Mouse (Mus musculus) neural tube, embryonic 15.5 days (tissue): ENCODE results near the gene Cnih3. TPM values are rescaled to one million over a fixed set of nuclear protein-coding genes. Genes with fewer than 3 reads are reported as not detected.

Experiments
- ATAC-seq: fragments of 200-750 bp; cut with Nextera tagmentation; 2 replicates; pipeline ENCODE4 v1.8.0; 2017; ENCODE audit warnings: mild to moderate bottlenecking, moderate TSS enrichment, moderate library complexity; ENCODE audit not compliant: low FRiP score
- H3K27ac ChIP-seq: fragments of 300-500 bp; sonication (generic); replicated peaks from 2 replicates; pipeline ENCODE4 v1.5.1; 2015; ENCODE audit warnings: mild to moderate bottlenecking, inconsistent platforms
- H3K27me3 ChIP-seq: fragments of 300-500 bp; sonication (generic); replicated peaks from 2 replicates; pipeline ENCODE4 v1.6.1; 2015; ENCODE audit warnings: inconsistent platforms
- H3K36me3 ChIP-seq: fragments of 300-500 bp; sonication (generic); 2 replicates; pipeline ENCODE4 v1.6.1; 2015; ENCODE audit warnings: inconsistent platforms
- H3K4me1 ChIP-seq: fragments of 300-500 bp; sonication (generic); 2 replicates; pipeline ENCODE4 v1.6.1; 2015; ENCODE audit warnings: inconsistent platforms
- H3K4me2 ChIP-seq: fragments of 300-500 bp; sonication (generic); 2 replicates; pipeline ENCODE4 v1.6.1; 2015; ENCODE audit warnings: inconsistent platforms, mild to moderate bottlenecking, moderate library complexity
- H3K4me3 ChIP-seq: fragments of 300-500 bp; sonication (generic); replicated peaks from 2 replicates; pipeline ENCODE4 v1.5.1; 2015; ENCODE audit warnings: mild to moderate bottlenecking, inconsistent platforms
- H3K9ac ChIP-seq: fragments of 300-500 bp; sonication (generic); replicated peaks from 2 replicates; pipeline ENCODE4 v1.6.1; 2015; ENCODE audit warnings: mild to moderate bottlenecking, inconsistent platforms
- H3K9me3 ChIP-seq: fragments of 300-500 bp; sonication (generic); replicated peaks from 2 replicates; pipeline ENCODE4 v1.6.1; 2016; ENCODE audit warnings: inconsistent platforms
- WGBS: fragments of 180-500 bp; shearing (Covaris S2); methylation state at CpG from one replicate; pipeline ENCODE4 v1.1.7; 2015; ENCODE audit warnings: mixed read lengths; 5-methylcytosine and 5-hydroxymethylcytosine counted together
- polyA plus RNA-seq: library from polyadenylated mRNA; unstranded; fragments of >200 nt; fragmentation: Nextera tagmentation; extraction: Ambion mirVana; gene quantifications from 2 replicates; pipeline ENCODE4 v1.2.1, GENCODE M21; 2015

Cnih3 gene
- 15.8 and 20.2 TPM in 2 replicates for polyA plus RNA-seq

DNA sequence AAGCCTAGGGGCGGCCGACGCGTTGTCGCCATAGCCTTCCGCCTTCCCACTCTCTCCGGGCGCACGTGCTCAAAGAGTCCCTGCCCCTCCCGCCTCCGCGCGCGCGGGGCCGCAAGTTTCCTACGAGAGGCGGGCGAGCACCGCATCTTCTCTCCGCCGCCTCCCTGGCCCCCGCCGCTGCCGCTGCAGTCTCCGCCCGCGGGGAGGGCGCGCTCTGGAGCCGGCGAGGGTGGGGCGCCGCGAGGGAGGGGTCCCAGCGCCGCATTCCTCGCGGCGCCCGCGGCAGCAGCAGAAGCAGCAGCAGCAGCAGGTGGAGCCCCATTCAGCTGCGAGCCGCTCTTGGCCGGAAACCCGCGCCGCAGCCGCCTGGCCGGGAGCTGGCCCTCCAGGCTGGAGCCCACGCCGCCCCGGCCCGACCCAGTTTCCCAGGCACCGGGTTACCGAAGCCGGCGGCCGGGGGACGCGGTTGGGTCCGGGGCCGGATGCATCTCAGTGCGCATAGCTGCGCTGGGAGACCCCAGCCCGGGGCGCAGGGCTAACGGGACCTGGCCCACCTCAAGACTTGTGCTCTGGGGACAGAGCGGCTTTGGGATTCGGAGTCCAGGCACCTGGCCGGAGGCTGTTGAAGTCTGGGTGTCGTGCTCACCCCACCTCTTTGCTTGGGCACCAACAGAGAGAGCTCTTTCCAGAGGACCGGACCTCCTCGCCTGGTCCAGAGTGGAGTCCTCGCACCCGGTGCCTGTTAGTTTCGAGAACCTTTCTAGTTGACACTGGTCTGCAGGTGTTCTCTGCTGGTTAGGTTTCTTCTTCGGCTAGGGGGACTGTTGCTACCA lies at the start of gene Cnih3:
Cnih3 (plus strand) TSS at position 262 of the 833 bp plus-strand sequence.
- under 1% methylated on average over 69 of the region's 78 CpGs for WGBS
- peaks cover 39% of the 10 kb centered on the region for H3K27me3 ChIP-seq
- H3K4me2 ChIP-seq = peak within 1 kb of the TSS; percentile 100
- H3K4me1 ChIP-seq = peaks cover 25% of the 10 kb centered on the region
- H3K36me3 ChIP-seq = no peaks in the 10 kb centered on the region
- H3K9ac ChIP-seq = peak within 1 kb of the TSS; percentile 66
- H3K27ac ChIP-seq = no peak within 1 kb of the TSS; the same call in 1 of the 2 replicates
- ATAC-seq = peak; percentile 80
- no peaks in the 10 kb centered on the region for H3K9me3 ChIP-seq
- H3K4me3 ChIP-seq = peak within 1 kb of the TSS; percentile 63

DNA sequence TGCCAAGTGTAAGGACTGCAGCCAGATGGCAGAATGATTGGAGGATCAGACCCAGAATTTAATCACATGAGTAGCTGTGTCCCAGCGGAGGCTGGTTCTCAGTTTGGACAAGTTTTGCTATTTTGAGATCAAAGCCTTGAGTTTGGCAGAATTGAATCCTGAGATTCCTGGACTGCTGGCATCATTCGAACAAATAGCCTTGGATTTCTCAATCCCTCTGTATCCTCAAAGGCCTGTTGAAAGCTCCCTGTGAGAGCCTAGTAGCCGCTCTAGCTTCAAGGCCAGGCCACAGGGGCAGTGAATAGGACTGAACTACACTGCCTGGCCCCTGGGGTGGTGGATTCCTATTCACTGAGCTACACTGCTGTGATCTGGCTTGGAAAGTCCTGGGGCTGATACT lies 44.4 kb upstream of the Cnih3 start:
- no peak for ATAC-seq
- 76% methylated on average over 3 of the region's 3 CpGs for WGBS

DNA sequence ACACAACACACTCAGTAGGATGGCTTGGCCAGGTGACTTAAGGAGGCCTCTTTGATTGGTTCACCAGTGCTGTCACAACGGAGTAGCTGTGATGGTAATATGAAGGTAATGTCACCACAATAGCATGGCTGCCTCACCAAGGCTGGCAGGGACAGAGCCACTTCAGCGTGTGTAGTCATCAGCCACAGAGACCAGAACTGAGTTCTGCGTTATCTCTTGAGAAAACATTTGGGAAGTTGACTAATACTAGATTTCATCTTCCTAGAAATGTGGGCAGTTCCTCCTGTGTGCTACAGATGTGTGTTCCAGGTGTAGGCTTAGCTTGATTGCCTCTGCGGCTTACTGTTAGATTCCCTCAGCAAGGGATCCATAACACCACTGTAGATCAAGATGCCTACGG lies 41.7 kb upstream of the Cnih3 start:
- WGBS = 79% methylated on average over 5 of the region's 5 CpGs
- H3K4me1 ChIP-seq = no peaks in the 10 kb centered on the region
- H3K4me2 ChIP-seq = no peak overlapping the region
- no peak overlapping the region for H3K9ac ChIP-seq
- no peak overlapping the region for H3K27ac ChIP-seq
- no peaks in the 10 kb centered on the region for H3K27me3 ChIP-seq
- H3K9me3 ChIP-seq = no peaks in the 10 kb centered on the region
- no peak overlapping the region for H3K4me3 ChIP-seq
- no peaks in the 10 kb centered on the region for H3K36me3 ChIP-seq
- no peak for ATAC-seq

More for the DNA sequence above, 44.4 kb upstream of the Cnih3 start:
- Histone ChIP-seq H3K36me3 (no peaks in the 10 kb centered on the region), H3K27me3 (no peaks in the 10 kb centered on the region), H3K9me3 (no peaks in the 10 kb centered on the region), H3K27ac (no peak overlapping the region), H3K4me3 (no peak overlapping the region), H3K9ac (no peak overlapping the region), H3K4me1 (no peaks in the 10 kb centered on the region), H3K4me2 (no peak overlapping the region)

- H3K27ac ChIP-seq = no peak overlapping the region
Observed at GRCm38 (mm10) chr1:181312115-181313045, 40.0 kb upstream of the Cnih3 start.

DNA sequence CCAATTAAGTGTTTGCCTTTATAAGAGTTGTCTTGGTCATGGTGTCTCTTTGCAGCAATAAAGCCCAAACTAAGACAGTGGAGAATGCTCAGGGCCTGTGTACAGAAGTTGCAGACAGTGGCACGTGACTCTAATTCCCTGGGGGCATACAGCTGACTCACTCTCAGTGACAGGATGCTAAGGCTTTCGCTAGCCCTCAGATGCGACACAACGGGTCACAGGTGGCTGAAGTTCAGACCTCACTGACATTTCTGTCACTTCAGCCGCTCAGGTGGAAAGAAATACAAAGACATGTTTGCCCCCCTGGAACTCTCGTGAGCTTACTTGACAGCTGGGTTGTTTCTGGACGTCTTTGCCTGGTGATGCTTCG lies 39.4 kb upstream of the Cnih3 start:
- no peak for ATAC-seq
- Histone ChIP-seq H3K36me3 (no peaks in the 10 kb centered on the region), H3K4me3 (no peak overlapping the region), H3K4me1 (no peaks in the 10 kb centered on the region), H3K27ac (no peak overlapping the region), H3K9ac (no peak overlapping the region), H3K4me2 (no peak overlapping the region), H3K9me3 (no peaks in the 10 kb centered on the region), H3K27me3 (no peaks in the 10 kb centered on the region)
- WGBS = 89% methylated on average over 8 of the region's 8 CpGs

More at GRCm38 (mm10) chr1:181312115-181313045, 40.0 kb upstream of the Cnih3 start:
- H3K36me3 ChIP-seq = no peaks in the 10 kb centered on the region
- WGBS = 96% methylated on average over 15 of the region's 15 CpGs
- H3K4me3 ChIP-seq = no peak overlapping the region
- no peak overlapping the region for H3K4me2 ChIP-seq
- ATAC-seq = no peak
- no peak overlapping the region for H3K9ac ChIP-seq
- H3K9me3 ChIP-seq = no peaks in the 10 kb centered on the region
- H3K4me1 ChIP-seq = no peaks in the 10 kb centered on the region
- no peaks in the 10 kb centered on the region for H3K27me3 ChIP-seq

GRCm38 (mm10) chr1:181314301-181314700 lies 38.1 kb upstream of the Cnih3 start:
- no peak for ATAC-seq
- no peaks in the 10 kb centered on the region for H3K4me1 ChIP-seq
- no peaks in the 10 kb centered on the region for H3K27me3 ChIP-seq
- no peak overlapping the region for H3K4me2 ChIP-seq
- H3K27ac ChIP-seq = no peak overlapping the region
- H3K9me3 ChIP-seq = no peaks in the 10 kb centered on the region
- WGBS = 92% methylated on average over 10 of the region's 10 CpGs
- no peaks in the 10 kb centered on the region for H3K36me3 ChIP-seq
- H3K4me3 ChIP-seq = no peak overlapping the region
- no peak overlapping the region for H3K9ac ChIP-seq

DNA sequence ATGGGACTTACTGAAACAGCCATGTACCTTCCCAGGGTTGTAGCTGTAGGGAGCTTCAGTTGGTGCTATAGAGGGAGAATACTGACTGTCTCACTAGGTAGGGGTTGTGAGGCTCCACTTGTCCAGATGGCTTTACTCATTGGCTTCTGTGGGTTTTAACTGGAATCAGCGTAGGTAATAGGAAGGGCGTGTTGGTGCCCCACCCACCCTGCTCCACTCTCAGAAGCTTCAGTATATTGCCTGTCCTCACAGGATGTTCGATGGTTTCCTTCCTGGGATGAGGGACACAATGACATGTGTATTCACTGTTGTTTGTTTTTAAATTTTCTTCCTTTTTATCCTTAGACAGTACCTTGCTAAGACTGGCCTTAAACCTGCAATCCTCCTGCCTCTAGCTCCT lies 37.1 kb upstream of the Cnih3 start:
- H3K4me1 ChIP-seq = no peaks in the 10 kb centered on the region
- no peak overlapping the region for H3K4me3 ChIP-seq
- H3K27ac ChIP-seq = no peak overlapping the region
- WGBS = 87% methylated on average over 3 of the region's 3 CpGs
- no peak for ATAC-seq
- no peaks in the 10 kb centered on the region for H3K27me3 ChIP-seq
- H3K36me3 ChIP-seq = no peaks in the 10 kb centered on the region
- no peak overlapping the region for H3K4me2 ChIP-seq
- H3K9me3 ChIP-seq = no peaks in the 10 kb centered on the region
- no peak overlapping the region for H3K9ac ChIP-seq

GRCm38 (mm10) chr1:181316571-181316970 lies 35.9 kb upstream of the Cnih3 start:
- Histone ChIP-seq H3K27ac (no peak overlapping the region), H3K4me2 (no peak overlapping the region), H3K36me3 (no peaks in the 10 kb centered on the region), H3K9ac (no peak overlapping the region), H3K4me3 (no peak overlapping the region), H3K4me1 (no peaks in the 10 kb centered on the region), H3K9me3 (no peaks in the 10 kb centered on the region), H3K27me3 (no peaks in the 10 kb centered on the region)
- WGBS = 84% methylated on average over 5 of the region's 5 CpGs
- no peak for ATAC-seq

- H3K9ac ChIP-seq = no peak overlapping the region
- H3K27me3 ChIP-seq = no peaks in the 10 kb centered on the region
- H3K27ac ChIP-seq = no peak overlapping the region
- no peaks in the 10 kb centered on the region for H3K9me3 ChIP-seq
- no peaks in the 10 kb centered on the region for H3K36me3 ChIP-seq
- H3K4me2 ChIP-seq = no peak overlapping the region
- 87% methylated on average over 6 of the region's 6 CpGs for WGBS
- H3K4me1 ChIP-seq = no peaks in the 10 kb centered on the region
- no peak for ATAC-seq
- H3K4me3 ChIP-seq = no peak overlapping the region
Observed at GRCm38 (mm10) chr1:181319466-181319865, 33.0 kb upstream of the Cnih3 start.

DNA sequence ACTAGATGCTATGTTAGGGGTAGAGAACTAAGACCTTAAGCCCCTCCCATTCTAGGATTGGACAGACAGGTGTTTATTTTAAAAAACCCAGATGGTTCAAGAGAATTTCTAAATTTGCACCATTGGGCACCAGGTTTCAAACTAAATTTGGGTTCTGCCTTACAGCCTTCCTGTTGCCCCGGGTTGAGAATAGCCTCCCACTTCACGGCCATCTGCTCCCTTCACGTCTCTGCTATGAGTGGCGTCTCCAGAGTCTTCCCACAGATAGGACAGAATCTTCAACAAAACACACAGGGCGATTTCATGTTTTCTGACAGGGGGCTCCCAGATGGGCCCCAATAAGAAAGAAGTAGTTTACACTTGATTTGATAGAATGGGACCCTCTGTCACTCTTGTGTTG lies 31.3 kb upstream of the Cnih3 start:
- 92% methylated on average over 5 of the region's 5 CpGs for WGBS
- no peaks in the 10 kb centered on the region for H3K4me1 ChIP-seq
- H3K9me3 ChIP-seq = no peaks in the 10 kb centered on the region
- no peaks in the 10 kb centered on the region for H3K27me3 ChIP-seq
- no peak overlapping the region for H3K27ac ChIP-seq
- no peaks in the 10 kb centered on the region for H3K36me3 ChIP-seq
- ATAC-seq = no peak
- H3K9ac ChIP-seq = no peak overlapping the region
- H3K4me3 ChIP-seq = no peak overlapping the region
- no peak overlapping the region for H3K4me2 ChIP-seq

- no peak overlapping the region for H3K4me2 ChIP-seq
- H3K4me1 ChIP-seq = no peaks in the 10 kb centered on the region
- H3K36me3 ChIP-seq = no peaks in the 10 kb centered on the region
- no peak overlapping the region for H3K4me3 ChIP-seq
- H3K9me3 ChIP-seq = no peaks in the 10 kb centered on the region
- no peaks in the 10 kb centered on the region for H3K27me3 ChIP-seq
- 88% methylated on average over 3 of the region's 3 CpGs for WGBS
- H3K27ac ChIP-seq = no peak overlapping the region
- no peak overlapping the region for H3K9ac ChIP-seq
- no peak for ATAC-seq
Observed at GRCm38 (mm10) chr1:181323134-181323533, 29.3 kb upstream of the Cnih3 start.

DNA sequence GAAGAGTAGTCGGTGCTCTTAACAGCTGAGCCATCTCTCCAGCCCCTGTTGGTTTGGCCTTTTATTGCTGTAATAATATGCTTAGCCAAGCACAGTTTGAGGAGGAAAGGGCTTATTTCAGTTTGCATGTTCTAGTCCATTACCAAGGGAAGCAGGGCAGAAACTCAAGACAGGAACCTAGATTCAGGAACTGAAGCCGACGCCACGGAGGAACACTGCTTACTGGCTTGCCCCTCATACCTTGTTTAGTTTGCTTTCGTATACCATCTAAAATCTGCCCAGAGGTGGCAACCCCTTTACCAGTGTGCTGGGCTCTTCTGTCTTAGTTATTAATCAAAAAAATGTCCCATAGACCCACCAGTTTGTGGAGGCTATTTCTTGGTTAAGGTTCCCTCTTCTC lies 25.3 kb upstream of the Cnih3 start:
- ATAC-seq = no peak
- H3K4me2 ChIP-seq = no peak overlapping the region
- H3K4me3 ChIP-seq = no peak overlapping the region
- H3K36me3 ChIP-seq = no peaks in the 10 kb centered on the region
- H3K27ac ChIP-seq = no peak overlapping the region
- H3K9me3 ChIP-seq = no peaks in the 10 kb centered on the region
- 90% methylated on average over 5 of the region's 5 CpGs for WGBS
- H3K9ac ChIP-seq = no peak overlapping the region
- H3K27me3 ChIP-seq = no peaks in the 10 kb centered on the region
- H3K4me1 ChIP-seq = no peaks in the 10 kb centered on the region
